Mouse (Mus musculus) intestine, embryonic 16.5 days (tissue): ENCODE results near the gene Fbxo9. TPM values are rescaled to one million over a fixed set of nuclear protein-coding genes. Genes with fewer than 3 reads are reported as not detected.
"Not testable (repeated sequence)": the region's sequence is repeated elsewhere in the genome, so short reads cannot be mapped to it uniquely, and the experiment has no call there.

Experiments used
- ATAC-seq: fragments of 200-750 bp; cut with Nextera tagmentation; 2 replicates; pipeline ENCODE4 v1.8.0; 2017; ENCODE audit warnings: moderate TSS enrichment, moderate library complexity
- H3K27ac ChIP-seq: fragments of 300-500 bp; sonication (generic); 2 replicates; pipeline ENCODE4 v1.5.1; 2014; ENCODE audit warnings: mild to moderate bottlenecking, low read length
- H3K27me3 ChIP-seq: fragments of 300-500 bp; sonication (generic); replicated peaks from 2 replicates; pipeline ENCODE4 v1.6.1; 2014; ENCODE audit warnings: low read length, control low read depth, mixed read lengths; ENCODE audit not compliant: control insufficient read depth, insufficient read depth
- H3K36me3 ChIP-seq: fragments of 300-500 bp; sonication (generic); 2 replicates; pipeline ENCODE4 v1.6.1; 2014; ENCODE audit warnings: low read length, control low read depth; ENCODE audit not compliant: control insufficient read depth, insufficient read depth
- H3K4me1 ChIP-seq: fragments of 300-500 bp; sonication (generic); 2 replicates; pipeline ENCODE4 v1.6.1; 2014; ENCODE audit warnings: low read length, control low read depth, mixed read lengths; ENCODE audit not compliant: control insufficient read depth, insufficient read depth
- H3K4me2 ChIP-seq: fragments of 300-500 bp; sonication (generic); 2 replicates; pipeline ENCODE4 v1.6.1; 2014; ENCODE audit warnings: low read depth, low read length, control low read depth
- H3K4me3 ChIP-seq: fragments of 300-500 bp; sonication (generic); 2 replicates; pipeline ENCODE4 v1.5.1; 2014; ENCODE audit warnings: mild to moderate bottlenecking, low read length
- H3K9ac ChIP-seq: fragments of 300-500 bp; sonication (generic); 2 replicates; pipeline ENCODE4 v1.6.1; 2014; ENCODE audit warnings: low read depth, low read length
- H3K9me3 ChIP-seq: fragments of 300-500 bp; sonication (generic); 2 replicates; pipeline ENCODE4 v1.6.1; 2016; ENCODE audit warnings: low read length, control low read depth; ENCODE audit not compliant: control insufficient read depth
- WGBS: fragments of 180-500 bp; shearing (Covaris S2); extraction: QIAGEN DNeasy Blood & Tissue Kit; methylation state at CpG from one replicate; pipeline ENCODE4 v1.1.7; 2014; 5-methylcytosine and 5-hydroxymethylcytosine counted together
- polyA plus RNA-seq: library from polyadenylated mRNA; unstranded; fragments of >200 nt; fragmentation: Nextera tagmentation; extraction: Ambion mirVana; gene quantifications from 2 replicates; pipeline ENCODE4 v1.2.1, GENCODE M21; 2015

Fbxo9 gene
- polyA plus RNA-seq, result 39.8 and 43.3 TPM in 2 replicates

DNA sequence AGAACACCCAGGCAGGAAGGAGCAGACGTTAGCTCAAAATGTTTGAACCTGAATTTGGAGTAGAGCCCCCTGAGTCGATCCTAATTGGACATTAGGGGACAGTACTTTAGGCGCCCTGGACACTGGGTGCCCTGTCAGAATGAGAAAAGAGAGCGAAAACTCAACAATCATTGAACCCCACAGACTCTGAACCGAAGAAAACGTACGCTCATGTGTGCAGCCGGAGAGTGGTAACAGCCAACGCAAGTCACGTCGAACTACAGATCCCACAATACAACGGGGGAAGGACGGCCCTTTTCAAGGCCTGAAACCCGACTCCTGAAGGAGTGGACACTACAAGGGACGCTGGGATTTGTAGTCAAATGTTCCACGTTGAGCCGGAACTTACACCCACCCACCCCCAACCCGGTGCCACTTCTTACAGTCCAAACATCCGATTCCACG is at the start of gene Fbxo9, which contains the start of gene Ick:
TSS of gene Fbxo9 (minus strand) at position 270 of the 444 bp plus-strand sequence.
TSS of gene Ick (plus strand) at position 397 of the 444 bp plus-strand sequence.
- Histone ChIP-seq H3K27me3 (no peaks in the 10 kb centered on the region), H3K9me3 (no peaks in the 10 kb centered on the region), H3K4me2 (peak within 1 kb of the TSS; percentile 73), H3K9ac (peak within 1 kb of the TSS; percentile 98), H3K36me3 (no peaks in the 10 kb centered on the region), H3K4me1 (peaks cover 19% of the 10 kb centered on the region), H3K27ac (peak within 1 kb of the TSS; percentile 98), H3K4me3 (peak within 1 kb of the TSS; percentile 96)
- under 1% methylated on average over 20 of the region's 20 CpGs for WGBS
- ATAC-seq, result peak; percentile 91

DNA sequence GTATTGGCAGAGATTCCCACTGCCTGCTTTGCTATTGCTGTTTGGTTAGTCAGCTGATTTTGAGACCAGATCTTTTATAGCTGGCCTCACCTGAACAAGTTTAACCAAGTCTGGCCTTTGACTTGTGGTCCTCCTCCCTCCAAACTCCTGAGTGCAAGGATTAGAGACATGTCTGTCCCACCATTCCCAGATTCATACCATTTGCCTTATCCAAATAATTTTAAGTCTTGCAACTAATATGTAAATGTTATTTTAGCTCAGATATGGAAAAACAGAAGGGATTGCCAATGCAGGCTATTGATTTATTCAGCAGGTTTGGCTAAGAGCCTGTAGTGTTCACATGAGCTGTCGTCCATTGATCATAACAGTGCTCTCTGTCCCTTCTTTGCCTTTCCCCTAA is 48.4 kb upstream of the Fbxo9 start:
- Histone ChIP-seq H3K27ac (no peak overlapping the region), H3K4me2 (no peak overlapping the region), H3K4me3 (no peak overlapping the region), H3K9ac (no peak overlapping the region), H3K27me3 (no peaks in the 10 kb centered on the region), H3K4me1 (no peaks in the 10 kb centered on the region), H3K36me3 (peaks cover 22% of the 10 kb centered on the region), H3K9me3 (no peaks in the 10 kb centered on the region)
- WGBS, result 77% methylated on average over 1 of the region's 1 CpGs
- ATAC-seq, result no peak

DNA sequence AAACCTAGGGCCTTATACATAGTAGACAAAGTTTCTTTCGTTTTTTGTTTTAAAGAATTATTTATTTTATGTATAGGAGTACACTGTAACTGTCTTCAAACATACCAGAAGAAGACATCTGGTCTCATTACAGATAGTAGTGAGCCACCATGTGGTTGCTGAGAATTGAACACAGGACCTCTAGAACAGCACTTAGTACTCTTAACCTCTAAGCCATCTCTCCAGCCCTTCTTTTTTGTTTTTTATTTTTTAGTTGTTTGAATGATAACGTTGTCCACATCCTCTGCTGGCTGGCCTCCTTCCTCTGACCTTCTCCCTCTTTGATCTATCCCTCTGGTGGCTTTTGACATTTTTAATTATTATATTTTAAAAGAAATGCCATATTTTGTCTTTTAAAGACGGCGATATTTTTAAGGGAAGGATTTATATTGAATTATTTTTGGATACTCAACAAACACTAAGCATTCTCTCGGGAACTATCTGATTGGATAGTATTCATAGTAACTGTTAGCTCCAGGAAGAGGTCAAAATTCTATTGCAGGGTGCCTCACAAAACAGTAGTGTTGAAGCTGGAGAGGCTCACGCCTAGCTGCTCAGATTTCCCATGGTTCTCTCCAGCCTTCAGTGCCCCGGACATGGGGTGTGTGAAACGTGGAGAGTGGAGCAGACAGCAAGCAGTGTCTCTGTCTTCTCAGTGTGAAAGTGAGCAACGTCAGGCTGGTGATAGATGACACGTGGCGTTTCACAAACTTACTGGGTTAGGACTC is 45.5 kb upstream of the Fbxo9 start:
- 76% methylated on average over 11 of the region's 11 CpGs for WGBS
- Histone ChIP-seq H3K4me3 (no peak overlapping the region), H3K4me1 (no peaks in the 10 kb centered on the region), H3K27me3 (no peaks in the 10 kb centered on the region), H3K4me2 (no peak overlapping the region), H3K27ac (no peak overlapping the region), H3K9me3 (no peaks in the 10 kb centered on the region), H3K36me3 (peaks cover 9% of the 10 kb centered on the region), H3K9ac (no peak overlapping the region)
- no peak; the same call in 1 of the 2 replicates for ATAC-seq

DNA sequence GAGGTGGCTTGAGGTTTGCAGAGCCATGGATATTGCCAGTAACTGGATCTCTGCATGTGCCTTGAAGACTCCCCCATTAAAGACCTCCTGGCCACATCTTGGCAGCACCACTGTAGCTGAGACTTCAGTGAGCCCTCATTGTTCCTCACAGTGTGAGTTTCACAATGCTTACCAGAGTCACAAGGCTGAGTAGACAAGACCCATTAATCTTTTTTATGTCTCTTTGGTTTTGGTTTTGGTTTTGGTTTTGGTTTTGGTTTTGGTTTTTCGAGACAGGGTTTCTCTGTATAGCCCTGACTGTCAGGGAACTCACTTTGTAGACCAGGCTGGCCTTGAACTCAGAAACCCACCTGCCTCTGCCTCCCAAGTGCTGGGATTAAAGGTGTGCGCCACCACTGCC is 40.9 kb upstream of the Fbxo9 start:
- not testable (repeated sequence) for H3K4me1 ChIP-seq, H3K36me3 ChIP-seq
- WGBS, result 86% methylated on average over 2 of the region's 2 CpGs

DNA sequence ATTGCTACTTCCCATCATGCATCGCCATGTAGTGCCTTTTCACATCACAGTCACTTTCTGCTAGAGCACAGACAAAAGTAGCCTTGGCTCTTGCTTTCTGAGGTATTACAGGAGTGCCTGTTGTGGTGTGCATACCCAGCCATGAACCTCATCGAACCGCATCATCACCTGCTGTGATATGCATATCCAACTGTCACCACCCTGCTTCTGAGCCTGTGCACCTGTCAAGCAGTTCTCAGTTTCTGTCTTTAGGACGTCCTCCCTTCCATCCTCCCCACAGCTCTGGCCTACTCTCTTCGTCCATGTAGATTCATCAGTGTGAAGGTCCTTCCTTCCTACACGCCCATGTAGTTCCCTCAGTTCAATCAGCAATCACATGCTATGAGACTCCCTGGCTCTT is 39.3 kb upstream of the Fbxo9 start:
- WGBS, result 89% methylated on average over 6 of the region's 6 CpGs
- peaks cover 3% of the 10 kb centered on the region; the same call in 1 of the 2 replicates for H3K36me3 ChIP-seq

More for the DNA sequence above, 40.9 kb upstream of the Fbxo9 start:
- H3K4me2 ChIP-seq, H3K9ac ChIP-seq, H3K27ac ChIP-seq, H3K27me3 ChIP-seq, ATAC-seq, H3K9me3 ChIP-seq, H3K4me3 ChIP-seq: not testable (repeated sequence)

DNA sequence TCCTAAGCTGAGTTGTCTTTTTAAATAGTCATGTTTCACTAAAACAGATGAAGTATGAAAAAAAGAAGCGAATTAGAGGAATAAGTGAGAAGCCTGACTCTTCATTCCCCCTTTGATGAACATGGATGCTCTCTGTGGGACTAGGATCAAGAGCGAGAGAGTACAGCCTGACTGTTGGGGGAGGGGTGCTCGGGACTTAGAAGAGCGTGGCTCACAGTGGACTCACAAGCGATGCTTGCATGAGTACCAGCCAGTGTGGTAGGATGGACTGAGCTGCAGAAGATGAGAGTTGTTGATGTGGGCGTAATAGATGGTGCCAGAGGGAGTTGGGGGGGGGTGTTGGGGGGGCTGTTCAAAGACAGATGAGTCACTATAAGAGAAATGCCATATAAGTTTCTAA is 37.8 kb upstream of the Fbxo9 start:
- 81% methylated on average over 6 of the region's 6 CpGs for WGBS
- H3K4me1 ChIP-seq, result no peaks in the 10 kb centered on the region
- H3K27me3 ChIP-seq, result no peaks in the 10 kb centered on the region
- no peak overlapping the region for H3K4me3 ChIP-seq
- no peak overlapping the region for H3K4me2 ChIP-seq
- no peak overlapping the region for H3K9ac ChIP-seq
- peaks cover 12% of the 10 kb centered on the region for H3K36me3 ChIP-seq
- H3K9me3 ChIP-seq, result no peaks in the 10 kb centered on the region
- no peak for ATAC-seq
- no peak overlapping the region for H3K27ac ChIP-seq

More for the DNA sequence above, 39.3 kb upstream of the Fbxo9 start:
- Histone ChIP-seq H3K9me3 (no peaks in the 10 kb centered on the region), H3K27me3 (no peaks in the 10 kb centered on the region), H3K4me1 (no peaks in the 10 kb centered on the region), H3K9ac (no peak overlapping the region), H3K4me2 (no peak overlapping the region), H3K4me3 (no peak overlapping the region), H3K27ac (no peak overlapping the region)
- ATAC-seq, result no peak

DNA sequence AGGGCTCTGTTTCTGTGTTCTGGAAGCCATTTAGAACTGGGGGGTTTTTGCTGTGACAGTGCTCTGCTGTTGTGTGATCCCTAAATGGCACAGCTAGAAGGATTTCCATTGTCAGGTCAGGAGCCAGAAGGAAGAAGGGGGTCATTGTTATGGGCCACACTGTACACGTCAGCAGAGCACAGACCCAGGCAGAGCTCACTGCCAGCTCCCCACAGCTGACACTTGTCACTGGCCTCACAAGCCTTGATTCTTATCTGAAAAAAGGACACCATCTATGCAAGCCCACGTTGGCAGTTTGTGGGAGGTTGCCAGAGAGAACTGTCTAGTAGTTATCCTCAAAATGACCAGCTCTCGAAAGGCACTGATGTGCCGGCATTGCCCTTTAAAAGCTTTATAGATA is 37.2 kb upstream of the Fbxo9 start:
- no peak overlapping the region for H3K4me3 ChIP-seq
- H3K9me3 ChIP-seq, result no peaks in the 10 kb centered on the region
- ATAC-seq, result peak; percentile 29; the same call in 1 of the 2 replicates
- H3K9ac ChIP-seq, result no peak overlapping the region
- 74% methylated on average over 4 of the region's 4 CpGs for whole genome bisulfite sequencing
- H3K36me3 ChIP-seq, result peaks cover 17% of the 10 kb centered on the region
- no peaks in the 10 kb centered on the region for H3K4me1 ChIP-seq
- H3K27me3 ChIP-seq, result no peaks in the 10 kb centered on the region
- no peak overlapping the region for H3K27ac ChIP-seq
- no peak overlapping the region for H3K4me2 ChIP-seq

DNA sequence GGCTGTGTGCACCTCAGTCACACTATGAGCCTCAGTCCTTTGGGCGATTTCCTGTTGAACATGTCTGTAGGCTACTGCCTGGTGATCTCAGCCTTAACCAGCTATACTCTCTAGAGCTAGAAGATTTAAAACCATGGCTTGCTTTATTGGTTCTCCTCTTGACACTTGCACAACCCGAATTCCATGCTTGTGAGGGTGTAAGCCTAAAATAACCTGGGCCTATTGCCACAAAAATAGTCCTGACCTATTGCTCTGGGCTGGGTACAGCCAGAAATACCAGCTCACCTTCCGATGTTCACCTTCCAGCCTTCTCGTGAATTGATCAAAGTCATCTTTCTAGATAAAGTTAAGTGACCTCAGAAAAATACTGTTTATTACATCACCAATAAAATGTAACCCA is 30.6 kb upstream of the Fbxo9 start:
- no peaks in the 10 kb centered on the region for H3K4me1 ChIP-seq
- no peak for ATAC-seq
- no peaks in the 10 kb centered on the region for H3K27me3 ChIP-seq
- 82% methylated on average over 4 of the region's 4 CpGs for whole genome bisulfite sequencing
- H3K4me3 ChIP-seq, result no peak overlapping the region
- H3K9me3 ChIP-seq, result no peaks in the 10 kb centered on the region
- H3K36me3 ChIP-seq, result peaks cover 20% of the 10 kb centered on the region
- H3K4me2 ChIP-seq, result no peak overlapping the region
- no peak overlapping the region for H3K27ac ChIP-seq
- H3K9ac ChIP-seq, result no peak overlapping the region

DNA sequence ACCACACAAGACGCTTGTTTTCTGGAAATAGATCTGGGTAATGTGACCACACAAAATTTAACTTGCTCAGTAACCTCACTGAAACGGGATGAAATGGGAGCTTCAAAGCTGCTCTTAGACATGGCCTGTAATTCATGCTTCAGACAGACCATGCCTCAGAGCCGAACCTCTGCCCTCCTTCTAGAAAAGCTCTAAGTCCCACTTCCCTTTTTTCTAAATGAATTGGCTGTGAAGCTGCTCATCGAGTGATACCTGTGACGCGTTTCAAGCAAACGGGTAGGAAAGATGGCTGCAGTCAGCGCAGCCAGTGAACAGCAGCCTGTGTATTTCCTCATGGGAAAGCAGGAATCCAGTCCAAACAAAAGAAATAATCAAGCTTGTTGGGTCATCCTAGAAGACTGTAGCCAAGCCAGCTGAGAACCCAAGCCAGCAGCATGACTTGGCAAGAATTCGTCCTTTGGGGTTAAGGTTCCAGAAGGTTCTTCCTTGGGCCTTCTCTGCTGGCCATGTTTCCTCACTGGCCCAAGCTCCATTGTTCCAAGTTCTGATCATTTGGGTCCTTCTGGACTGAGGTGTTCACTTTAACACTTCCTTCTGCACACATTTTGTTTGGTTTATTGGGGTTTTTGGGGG is 29.3 kb upstream of the Fbxo9 start:
- Histone ChIP-seq H3K36me3 (peaks cover 25% of the 10 kb centered on the region), H3K4me1 (no peaks in the 10 kb centered on the region), H3K27me3 (no peaks in the 10 kb centered on the region), H3K9ac (no peak overlapping the region), H3K27ac (no peak overlapping the region), H3K4me2 (no peak overlapping the region), H3K4me3 (no peak overlapping the region), H3K9me3 (no peaks in the 10 kb centered on the region)
- ATAC-seq, result no peak
- 90% methylated on average over 9 of the region's 9 CpGs for WGBS
